13 mouse cellular contexts compared by ENCODE assay signal in the genomic region with DNA sequence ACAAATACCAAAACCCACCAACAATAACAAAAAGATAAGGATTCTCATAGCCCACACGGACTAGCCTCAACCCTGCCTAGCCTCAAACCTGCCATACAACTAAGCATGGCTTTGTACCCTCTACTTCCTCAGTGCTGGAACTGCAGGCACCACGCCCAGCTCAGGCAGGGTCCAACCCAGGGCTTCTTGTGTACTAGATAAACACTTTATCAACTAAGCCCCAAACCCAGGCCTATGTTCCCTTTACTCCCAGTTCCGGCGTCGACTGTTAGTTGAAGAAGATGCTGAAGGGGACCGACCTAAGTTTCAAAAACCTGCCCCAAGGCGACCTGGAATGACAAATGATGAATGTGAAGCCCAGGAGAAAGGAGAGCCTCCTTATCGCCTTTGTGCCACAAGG. TPM values are rescaled to one million over a fixed set of nuclear protein-coding genes. Genes with fewer than 3 reads are reported as not detected.
"Had no signal": no experiment of that assay in that cellular context is flagged by ENCODE, and none has a peak within 500 bp of the region (broad histone marks: within the 10 kb centered on the region; RNA-seq: fewer than 3 reads in every experiment).

No protein-coding gene starts in this region.

- H3K27me3 ChIP-seq: neural tube, embryonic 12.5 days had no signal

- H3K4me1 ChIP-seq: midbrain, embryonic 10.5 days; neural tube, embryonic 12.5 days had no signal

- H3K36me3 ChIP-seq: limb, embryonic 10.5 days; midbrain, embryonic 10.5 days; neural tube, embryonic 12.5 days had no signal

- DNase-seq: kidney, adult 11 months; kidney, adult 9 months; kidney, postnatal 36 days; layer of hippocampus, adult 9-11 months; lung, adult 18-20 months; midbrain, embryonic 14.5 days; thymus, postnatal 4 days had no signal

- H3K4me3 ChIP-seq: limb, embryonic 10.5 days; midbrain, embryonic 10.5 days; neural tube, embryonic 12.5 days had no signal

- H3K9me3 ChIP-seq: limb, embryonic 10.5 days; midbrain, embryonic 10.5 days; neural tube, embryonic 12.5 days had no signal

- H3K9ac ChIP-seq: neural tube, embryonic 12.5 days had no signal

- H3K4me2 ChIP-seq: neural tube, embryonic 12.5 days had no signal

- H3K27ac ChIP-seq: kidney, postnatal 0 days; limb, embryonic 10.5 days; midbrain, embryonic 10.5 days; neural tube, embryonic 12.5 days had no signal

RNA-seq across cellular contexts. Expression of gene Efr3b, which starts 27.2 kb away (rescaled TPM):
- total RNA-seq: monocyte, adult 5-6 weeks; neutrophil, adult 5-6 weeks had no signal
